Mouse (Mus musculus): ENCODE measurements around the gene Grk3. TPM values are rescaled to one million over a fixed set of nuclear protein-coding genes. Genes with fewer than 3 reads are reported as not detected.

Grk3 gene
- polyA plus RNA-seq, 1 experiment from 2014 or later = 13.3 TPM

DNA sequence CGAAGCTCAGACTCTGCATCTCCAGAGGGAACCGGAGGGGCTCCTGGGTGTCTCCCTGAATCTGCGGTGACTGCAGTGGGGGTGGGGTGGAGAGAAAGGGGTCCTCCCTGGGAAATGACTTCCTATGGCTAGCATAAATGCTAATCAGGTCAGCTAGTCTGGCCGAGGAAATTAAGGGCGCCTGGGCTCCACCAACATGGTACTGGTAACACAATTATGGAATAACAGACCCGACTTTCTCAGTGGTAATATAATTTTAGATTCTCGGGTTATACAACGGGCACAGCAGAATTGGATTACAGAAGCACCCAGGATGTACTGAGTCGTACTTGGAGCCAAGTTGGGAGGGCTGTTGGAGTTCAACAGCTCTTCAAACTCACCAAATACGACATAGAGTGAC lies 79.0 kb downstream of the Grk3 start:
- ATAC-seq (ENCODE audit: insufficient number of reproducible peaks, insufficient read depth, low FRiP score, low TSS enrichment, low read depth) = no peak
- Histone ChIP-seq H3K27ac (no peak overlapping the region), H3K9me3 (no peaks in the 10 kb centered on the region), H3K4me3 (replicated peaks) (no peak overlapping the region), H3K27me3 (no peaks in the 10 kb centered on the region), H3K36me3 (peaks cover 26% of the 10 kb centered on the region), H3K9ac (replicated peaks) (no peak overlapping the region), H3K4me1 (replicated peaks) (peaks cover 14% of the 10 kb centered on the region), H3K4me2 (no peak overlapping the region)
- 78% methylated on average over 10 of the region's 10 CpGs for WGBS

DNA sequence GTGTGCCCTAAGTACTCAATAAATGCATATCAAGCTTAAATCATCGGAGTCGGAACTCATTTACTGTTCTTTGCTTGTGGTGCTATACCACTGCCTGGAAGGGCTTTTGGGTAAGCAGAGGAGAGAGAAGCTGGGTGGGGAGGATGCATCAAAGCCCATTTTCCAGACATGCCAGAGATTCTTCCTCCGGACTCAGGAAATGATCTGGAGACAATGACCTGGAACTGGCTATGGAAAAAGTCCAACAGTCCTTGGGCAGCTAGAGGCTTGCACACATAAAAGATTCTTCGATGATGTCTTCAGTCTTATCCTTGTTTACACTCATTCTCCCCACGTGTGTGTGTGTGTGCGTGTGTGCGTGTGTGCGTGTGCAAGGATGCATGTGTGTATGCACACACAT lies 80.2 kb downstream of the Grk3 start:
- no peak overlapping the region for H3K4me3 ChIP-seq (replicated peaks)
- H3K27me3 ChIP-seq = no peaks in the 10 kb centered on the region
- H3K4me2 ChIP-seq = no peak overlapping the region
- no peak overlapping the region for H3K27ac ChIP-seq
- ATAC-seq (ENCODE audit: insufficient number of reproducible peaks, insufficient read depth, low FRiP score, low TSS enrichment, low read depth) = no peak
- peaks cover 10% of the 10 kb centered on the region for H3K4me1 ChIP-seq (replicated peaks)
- WGBS = 91% methylated on average over 8 of the region's 8 CpGs
- peaks cover 18% of the 10 kb centered on the region for H3K36me3 ChIP-seq
- no peak overlapping the region for H3K9ac ChIP-seq (replicated peaks)
- H3K9me3 ChIP-seq = no peaks in the 10 kb centered on the region

DNA sequence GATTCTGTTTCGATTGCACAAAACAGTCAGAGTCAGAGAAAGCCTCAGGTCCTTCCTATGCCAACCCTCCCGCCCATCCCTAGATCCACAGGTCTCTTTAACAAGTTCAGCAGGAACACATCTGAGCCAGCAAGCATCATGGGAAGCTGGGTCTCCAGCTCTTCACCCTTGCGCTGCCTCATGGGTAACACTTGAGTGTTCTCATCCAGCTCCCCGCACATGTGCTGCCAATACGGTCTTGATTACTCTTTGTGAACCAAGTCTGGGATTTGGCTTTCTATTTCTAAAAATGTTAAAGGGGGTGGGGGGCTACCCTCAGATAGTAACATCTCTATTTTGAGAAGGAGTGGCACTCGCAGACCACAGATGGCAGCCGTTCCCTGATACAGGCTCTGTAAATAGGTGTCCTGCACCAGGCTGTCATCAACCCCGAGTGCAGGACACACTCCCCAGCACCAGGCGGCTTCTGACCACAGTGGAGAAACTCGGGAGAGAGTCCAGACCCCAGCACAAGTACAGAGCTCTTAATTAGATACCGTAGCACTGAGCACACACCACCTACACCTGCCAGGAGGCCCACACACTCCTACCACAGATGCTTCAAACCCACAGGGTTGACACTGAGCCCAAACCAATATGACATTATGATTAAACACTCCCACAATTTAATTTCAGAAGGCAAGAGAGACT lies 82.6 kb downstream of the Grk3 start:
- ATAC-seq (ENCODE audit: insufficient number of reproducible peaks, insufficient read depth, low FRiP score, low TSS enrichment, low read depth) = no peak
- WGBS = 69% methylated on average over 11 of the region's 11 CpGs
- peaks cover 22% of the 10 kb centered on the region for H3K36me3 ChIP-seq
- no peaks in the 10 kb centered on the region for H3K27me3 ChIP-seq
- H3K4me1 ChIP-seq (replicated peaks) = peaks cover 17% of the 10 kb centered on the region
- H3K4me2 ChIP-seq = no peak overlapping the region
- no peak overlapping the region for H3K9ac ChIP-seq (replicated peaks)
- no peak overlapping the region for H3K4me3 ChIP-seq (replicated peaks)
- no peaks in the 10 kb centered on the region for H3K9me3 ChIP-seq
- no peak overlapping the region for H3K27ac ChIP-seq

DNA sequence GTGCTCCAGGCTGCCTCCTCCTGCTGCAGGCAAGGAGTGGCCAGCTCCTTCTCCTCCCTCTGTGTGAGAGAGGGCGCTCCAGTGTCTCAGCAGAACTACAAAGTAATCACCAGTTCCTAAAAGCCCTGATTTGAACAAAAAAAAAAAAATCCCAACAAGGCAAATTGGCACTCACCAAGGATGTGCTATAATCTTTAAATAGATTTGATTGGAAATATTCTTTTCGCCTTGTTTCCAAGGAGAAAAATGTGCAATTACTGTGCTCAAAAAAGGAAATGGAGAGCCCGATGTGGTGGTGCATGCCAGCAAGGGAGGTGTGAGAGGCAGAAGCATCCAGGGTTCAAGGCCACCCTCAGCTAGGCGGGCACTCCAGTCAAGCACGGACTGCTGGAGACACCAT lies 83.7 kb downstream of the Grk3 start:
- 90% methylated on average over 5 of the region's 5 CpGs for WGBS
- H3K36me3 ChIP-seq = peaks cover 22% of the 10 kb centered on the region

DNA sequence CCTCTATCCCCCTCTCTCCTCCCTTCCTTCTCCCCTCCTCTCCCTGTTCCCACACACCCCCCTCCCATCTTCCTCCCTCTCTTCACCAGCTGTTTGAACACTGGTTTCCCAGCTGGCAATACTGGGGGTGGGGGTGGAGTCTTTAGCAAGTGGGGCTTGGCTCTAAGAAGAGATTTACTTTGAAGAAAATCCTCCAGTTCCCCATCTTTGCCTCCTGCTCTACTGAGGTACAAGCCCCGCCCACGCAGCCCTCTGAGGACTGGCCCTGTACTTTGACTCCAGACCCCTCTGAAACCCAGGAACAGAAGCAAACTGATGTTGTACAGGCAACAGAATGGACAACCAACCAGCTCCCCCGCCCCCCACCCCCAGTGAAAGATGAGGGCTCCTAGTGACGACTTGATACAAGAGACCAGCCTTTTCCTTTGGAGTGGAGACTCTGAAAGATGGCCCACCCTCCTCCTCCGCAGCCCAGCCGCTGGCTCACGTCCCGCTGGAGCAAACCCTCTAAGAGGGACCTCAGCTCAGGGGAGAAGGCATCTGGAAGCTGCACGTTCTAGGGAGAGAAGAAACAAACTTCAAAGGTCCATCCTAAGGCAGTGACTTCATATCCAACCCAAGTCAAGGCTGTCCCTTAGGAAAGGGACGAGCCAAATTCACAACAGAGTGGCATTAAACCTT lies 87.2 kb downstream of the Grk3 start:
- no peak overlapping the region for H3K4me3 ChIP-seq (replicated peaks)
- H3K27ac ChIP-seq = no peak overlapping the region
- WGBS = 47% methylated on average over 10 of the region's 10 CpGs
- ATAC-seq (ENCODE audit: insufficient number of reproducible peaks, insufficient read depth, low FRiP score, low TSS enrichment, low read depth) = no peak
- no peaks in the 10 kb centered on the region for H3K27me3 ChIP-seq
- no peak overlapping the region for H3K9ac ChIP-seq (replicated peaks)
- H3K4me2 ChIP-seq = no peak overlapping the region
- peaks cover 12% of the 10 kb centered on the region for H3K4me1 ChIP-seq (replicated peaks)
- H3K36me3 ChIP-seq = peaks cover 14% of the 10 kb centered on the region; the same call in 1 of the 2 replicates
- H3K9me3 ChIP-seq = no peaks in the 10 kb centered on the region

More for the DNA sequence above, 83.7 kb downstream of the Grk3 start:
- Histone ChIP-seq H3K4me3 (replicated peaks) (no peak overlapping the region), H3K9ac (replicated peaks) (no peak overlapping the region), H3K27me3 (no peaks in the 10 kb centered on the region), H3K9me3 (no peaks in the 10 kb centered on the region), H3K27ac (no peak overlapping the region), H3K4me2 (no peak overlapping the region), H3K4me1 (replicated peaks) (peaks cover 19% of the 10 kb centered on the region)
- no peak for ATAC-seq (ENCODE audit: insufficient number of reproducible peaks, insufficient read depth, low FRiP score, low TSS enrichment, low read depth)

DNA sequence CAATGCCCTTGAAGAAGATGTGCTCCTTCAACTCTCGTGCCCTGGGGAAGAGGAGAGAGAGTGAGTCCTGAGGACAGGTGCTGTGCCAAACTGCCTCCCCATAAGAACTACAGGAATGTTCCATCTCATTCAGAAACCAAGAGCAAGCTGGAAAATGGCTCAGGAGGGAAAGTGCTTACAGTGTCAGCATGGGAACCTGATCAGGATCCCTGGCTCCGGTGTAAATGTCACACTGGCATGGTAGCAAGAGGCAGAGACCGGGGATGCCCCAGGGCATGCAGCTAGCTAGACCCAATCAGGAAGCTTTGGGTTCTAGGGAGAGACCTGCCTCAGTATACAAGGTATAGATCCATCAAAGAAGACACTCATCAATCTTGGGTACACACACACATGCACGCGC lies 90.2 kb downstream of the Grk3 start:
- no peak for ATAC-seq (ENCODE audit: insufficient number of reproducible peaks, insufficient read depth, low FRiP score, low TSS enrichment, low read depth)
- 0 out of 2 replicates have a peak, but pooled peaks cover 9% of the 10 kb centered on the region for H3K4me1 ChIP-seq (replicated peaks)
- no peak overlapping the region for H3K4me3 ChIP-seq (replicated peaks)
- H3K4me2 ChIP-seq = no peak overlapping the region
- no peak overlapping the region for H3K27ac ChIP-seq
- no peaks in the 10 kb centered on the region for H3K27me3 ChIP-seq
- WGBS = 92% methylated on average over 5 of the region's 5 CpGs
- no peaks in the 10 kb centered on the region for H3K9me3 ChIP-seq
- H3K36me3 ChIP-seq = peaks cover 14% of the 10 kb centered on the region; the same call in 1 of the 2 replicates
- no peak overlapping the region for H3K9ac ChIP-seq (replicated peaks)

DNA sequence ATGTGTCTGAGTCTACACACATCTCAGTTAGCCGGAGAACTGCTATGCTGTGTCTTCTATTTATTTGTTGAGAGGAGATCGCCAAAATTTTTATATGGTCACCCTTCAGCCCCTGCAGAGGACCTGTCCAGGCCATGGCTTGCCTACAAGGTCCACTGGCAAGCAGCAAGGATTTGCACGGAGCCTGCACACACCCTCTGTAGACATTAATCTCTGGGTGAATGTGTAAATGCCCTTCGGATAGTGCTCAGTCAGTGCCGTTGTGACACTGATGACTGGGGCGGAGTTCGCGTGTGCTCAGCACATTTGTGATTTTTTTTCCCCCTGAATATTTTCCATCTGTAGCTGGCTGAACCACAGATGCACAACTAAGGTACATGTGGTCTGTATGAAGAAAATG lies 90.8 kb downstream of the Grk3 start:
- 90% methylated on average over 8 of the region's 8 CpGs for WGBS
- Histone ChIP-seq H3K27ac (no peak overlapping the region), H3K4me2 (no peak overlapping the region), H3K27me3 (no peaks in the 10 kb centered on the region), H3K36me3 (peaks cover 14% of the 10 kb centered on the region; the same call in 1 of the 2 replicates), H3K9me3 (no peaks in the 10 kb centered on the region), H3K4me1 (replicated peaks) (0 out of 2 replicates have a peak, but pooled peaks cover 9% of the 10 kb centered on the region), H3K4me3 (replicated peaks) (no peak overlapping the region), H3K9ac (replicated peaks) (no peak overlapping the region)
- ATAC-seq (ENCODE audit: insufficient number of reproducible peaks, insufficient read depth, low FRiP score, low TSS enrichment, low read depth) = no peak

DNA sequence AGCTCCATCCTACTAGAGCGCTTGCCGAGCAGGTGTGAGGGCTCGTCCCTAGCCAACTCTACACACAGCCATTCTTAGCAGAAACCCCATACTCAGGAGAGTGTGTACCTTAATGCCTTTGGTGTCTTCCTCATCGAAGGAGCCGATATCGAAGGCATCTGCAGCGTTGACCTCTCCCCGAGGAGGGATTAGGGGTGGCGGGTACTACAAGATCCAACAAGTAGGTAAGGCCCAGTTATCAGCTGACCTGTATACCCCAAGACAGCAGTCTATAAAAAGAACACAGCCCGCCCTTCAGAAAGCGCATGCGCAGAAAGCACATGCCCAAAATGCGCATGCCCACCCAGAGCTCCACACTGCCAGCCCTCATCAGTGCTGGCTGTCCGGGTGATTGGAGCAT lies 91.8 kb downstream of the Grk3 start:
- H3K36me3 ChIP-seq = peaks cover 10% of the 10 kb centered on the region; the same call in 1 of the 2 replicates
- no peak for ATAC-seq (ENCODE audit: insufficient number of reproducible peaks, insufficient read depth, low FRiP score, low TSS enrichment, low read depth)
- H3K9ac ChIP-seq (replicated peaks) = no peak overlapping the region
- 0 out of 2 replicates have a peak, but pooled peaks cover 9% of the 10 kb centered on the region for H3K4me1 ChIP-seq (replicated peaks)
- H3K4me3 ChIP-seq (replicated peaks) = no peak overlapping the region
- no peak overlapping the region for H3K4me2 ChIP-seq
- no peaks in the 10 kb centered on the region for H3K9me3 ChIP-seq
- no peaks in the 10 kb centered on the region for H3K27me3 ChIP-seq
- H3K27ac ChIP-seq = no peak overlapping the region
- 96% methylated on average over 14 of the region's 14 CpGs for WGBS

DNA sequence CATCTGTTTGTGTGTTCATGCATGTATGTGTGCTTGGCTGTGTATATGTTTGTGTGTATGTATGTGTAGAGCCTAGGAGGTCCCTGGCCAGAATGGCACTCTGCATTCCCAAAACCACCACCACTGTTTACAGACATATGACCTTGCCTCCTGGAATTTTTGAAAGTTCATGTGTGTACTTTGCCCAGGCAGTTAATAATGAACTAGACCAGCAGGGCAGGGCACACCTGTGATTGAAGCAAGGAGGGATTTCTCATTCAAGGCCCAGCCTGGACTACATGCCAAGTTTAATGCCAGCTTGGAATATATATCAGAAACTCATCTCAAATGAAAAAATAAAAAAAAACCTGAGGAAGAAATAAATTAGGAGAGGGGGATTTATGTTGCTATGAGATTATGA lies 93.7 kb downstream of the Grk3 start:
- Histone ChIP-seq H3K9ac (replicated peaks) (no peak overlapping the region), H3K4me3 (replicated peaks) (no peak overlapping the region), H3K27me3 (no peaks in the 10 kb centered on the region), H3K27ac (no peak overlapping the region), H3K36me3 (peaks cover 10% of the 10 kb centered on the region; the same call in 1 of the 2 replicates), H3K4me2 (no peak overlapping the region), H3K9me3 (no peaks in the 10 kb centered on the region), H3K4me1 (replicated peaks) (no peaks in the 10 kb centered on the region)
- no peak for ATAC-seq (ENCODE audit: insufficient number of reproducible peaks, insufficient read depth, low FRiP score, low TSS enrichment, low read depth)

GRCm38 (mm10) chr5:112910381-112910780 lies 105.2 kb downstream of the Grk3 start:
- Histone ChIP-seq H3K9ac (replicated peaks) (no peak overlapping the region), H3K4me1 (replicated peaks) (peaks cover 4% of the 10 kb centered on the region; the same call in 1 of the 2 replicates), H3K9me3 (peaks cover 5% of the 10 kb centered on the region; the same call in 1 of the 2 replicates), H3K4me2 (no peak overlapping the region), H3K27ac (no peak overlapping the region), H3K4me3 (replicated peaks) (no peak overlapping the region), H3K36me3 (0 out of 2 replicates have a peak, but pooled peaks cover 12% of the 10 kb centered on the region), H3K27me3 (no peaks in the 10 kb centered on the region)
- 86% methylated on average over 5 of the region's 5 CpGs for WGBS
- no peak for ATAC-seq (ENCODE audit: insufficient number of reproducible peaks, insufficient read depth, low FRiP score, low TSS enrichment, low read depth)

DNA sequence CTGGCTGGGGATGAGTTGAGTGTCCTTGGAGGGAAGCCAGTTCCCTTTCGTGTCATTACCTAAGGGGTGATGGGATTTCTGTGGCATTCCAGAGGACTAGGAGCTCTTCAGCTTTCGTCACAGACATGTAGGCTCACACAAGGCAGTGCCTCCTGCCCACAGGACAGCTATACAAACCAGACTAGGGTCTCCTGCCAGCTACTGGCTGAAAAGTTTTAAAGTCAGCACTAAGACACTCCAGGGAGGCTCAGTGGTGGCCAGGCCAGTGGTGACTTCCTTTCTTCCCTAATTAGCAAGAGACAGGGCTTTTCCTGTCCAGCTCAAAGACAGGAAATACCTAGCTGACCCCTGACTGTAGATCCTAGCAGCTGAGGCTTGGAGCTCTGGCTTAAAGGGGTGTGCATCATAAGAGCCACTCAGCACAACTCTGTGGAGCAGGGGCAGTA lies 107.4 kb downstream of the Grk3 start:
- H3K4me3 ChIP-seq (replicated peaks) = no peak overlapping the region
- no peak overlapping the region for H3K9ac ChIP-seq (replicated peaks)
- H3K27ac ChIP-seq = no peak overlapping the region; the same call in 1 of the 2 replicates
- WGBS = 53% methylated on average over 2 of the region's 2 CpGs
- no peak overlapping the region for H3K4me2 ChIP-seq
- no peak for ATAC-seq (ENCODE audit: insufficient number of reproducible peaks, insufficient read depth, low FRiP score, low TSS enrichment, low read depth)
- H3K9me3 ChIP-seq = peaks cover 5% of the 10 kb centered on the region; the same call in 1 of the 2 replicates
- peaks cover 4% of the 10 kb centered on the region; the same call in 1 of the 2 replicates for H3K4me1 ChIP-seq (replicated peaks)
- H3K36me3 ChIP-seq = no peaks in the 10 kb centered on the region
- H3K27me3 ChIP-seq = no peaks in the 10 kb centered on the region
